Mouse (Mus musculus) urinary bladder, postnatal 10 days (tissue): Measurements from ENCODE around the gene Gnat1.

Source experiments
- DNase-seq: peaks from one replicate; pipeline ENCODE4 v3.0.0; 2022; ENCODE audit warnings: low spot score

Gnat1 gene

GRCm38 (mm10) chr9:107679501-107679900 lies at the start of gene Gnat1:
Gene Gnat1, minus strand, starts transcription at chr9:107679712.
- no peak for DNase-seq

GRCm38 (mm10) chr9:107728919-107729670 lies 49.6 kb upstream of the Gnat1 start:
- no peak for DNase-seq

GRCm38 (mm10) chr9:107727041-107727440 lies 47.5 kb upstream of the Gnat1 start:
- DNase-seq: no peak

GRCm38 (mm10) chr9:107724796-107725195 lies 45.3 kb upstream of the Gnat1 start:
- DNase-seq: no peak

GRCm38 (mm10) chr9:107723794-107724531 lies 44.5 kb upstream of the Gnat1 start:
- no peak for DNase-seq

- DNase-seq: no peak
These were observed 43.8 kb upstream of the Gnat1 start for GRCm38 (mm10) chr9:107723292-107723691.

- DNase-seq: no peak
These were observed 39.4 kb upstream of the Gnat1 start for GRCm38 (mm10) chr9:107718781-107719540.

- no peak for DNase-seq
These were observed 37.4 kb upstream of the Gnat1 start for GRCm38 (mm10) chr9:107716951-107717350.

- DNase-seq: no peak
These were observed 36.1 kb upstream of the Gnat1 start for GRCm38 (mm10) chr9:107715632-107716031.

GRCm38 (mm10) chr9:107714221-107714952 lies 34.9 kb upstream of the Gnat1 start:
- no peak for DNase-seq

- DNase-seq: peak; percentile 49
These were observed 30.4 kb upstream of the Gnat1 start, which contains the start of gene Sema3f for GRCm38 (mm10) chr9:107709697-107710483. Gene Sema3f, minus strand, starts transcription at chr9:107710475.

- no peak for DNase-seq
These were observed 29.7 kb upstream of the Gnat1 start for GRCm38 (mm10) chr9:107709096-107709696.

- no peak for DNase-seq
These were observed 29.1 kb upstream of the Gnat1 start for GRCm38 (mm10) chr9:107708439-107709095.

GRCm38 (mm10) chr9:107707701-107708438 lies 28.4 kb upstream of the Gnat1 start:
- DNase-seq: no peak

GRCm38 (mm10) chr9:107706781-107707211 lies 27.3 kb upstream of the Gnat1 start:
- DNase-seq: no peak

GRCm38 (mm10) chr9:107703337-107704122 lies 24.0 kb upstream of the Gnat1 start:
- DNase-seq: no peak

GRCm38 (mm10) chr9:107702606-107703185 lies 23.2 kb upstream of the Gnat1 start:
- no peak for DNase-seq

GRCm38 (mm10) chr9:107701594-107701993 lies 22.1 kb upstream of the Gnat1 start:
- DNase-seq: peak; percentile 72
